Mouse (Mus musculus): ENCODE results near the gene Ptpn4. TPM values are rescaled to one million over a fixed set of nuclear protein-coding genes. Genes with fewer than 3 reads are reported as not detected.

The Ptpn4 gene
- total and polyA plus RNA-seq, 2 experiments from 2014 or later, result 4.1 to 16.7 TPM

GRCm38 (mm10) chr1:119852980-119853379, 15.6 kb upstream of the Ptpn4 start:
- WGBS, result 84% methylated on average over 5 of the region's 5 CpGs
- H3K27me3 ChIP-seq (ENCODE audit: control insufficient read depth, insufficient read depth, low read length), result no peaks in the 10 kb centered on the region
- H3K4me2 ChIP-seq (ENCODE audit: low read depth, low read length), result no peak overlapping the region
- H3K9ac ChIP-seq (replicated peaks; ENCODE audit: low read depth, low read length), result no peak overlapping the region
- TF ChIP-seq CTCF (IDR thresholded peaks at IDR 0.05; ENCODE audit: low read depth) (no peak), EP300 (IDR thresholded peaks at IDR 0.05; ENCODE audit: low read depth) (no peak)
- DNase-seq (ENCODE audit: low spot score), result no peak
- no peaks in the 10 kb centered on the region for H3K4me1 ChIP-seq (ENCODE audit: control insufficient read depth, insufficient read depth)
- no peak overlapping the region for H3K27ac ChIP-seq (ENCODE audit: low read depth)
- ATAC-seq (ENCODE audit: insufficient read depth, low read depth), result no peak
- no peaks in the 10 kb centered on the region for H3K36me3 ChIP-seq (replicated peaks; ENCODE audit: control insufficient read depth, insufficient read depth, low read length)
- H3K9me3 ChIP-seq (replicated peaks; ENCODE audit: control insufficient read depth, low read length), result 0 out of 2 replicates have a peak, but pooled peaks cover 4% of the 10 kb centered on the region
- no peak overlapping the region for H3K4me3 ChIP-seq (ENCODE audit: low read depth, low read length)

- Histone ChIP-seq H3K27ac (ENCODE audit: low read depth) (no peak overlapping the region), H3K9ac (replicated peaks; ENCODE audit: low read depth, low read length) (no peak overlapping the region), H3K9me3 (replicated peaks; ENCODE audit: control insufficient read depth, low read length) (no peaks in the 10 kb centered on the region), H3K4me1 (ENCODE audit: control insufficient read depth, insufficient read depth) (no peaks in the 10 kb centered on the region), H3K36me3 (replicated peaks; ENCODE audit: control insufficient read depth, insufficient read depth, low read length) (no peaks in the 10 kb centered on the region), H3K4me3 (ENCODE audit: low read depth, low read length) (no peak overlapping the region), H3K27me3 (ENCODE audit: control insufficient read depth, insufficient read depth, low read length) (no peaks in the 10 kb centered on the region), H3K4me2 (ENCODE audit: low read depth, low read length) (no peak overlapping the region)
- TF ChIP-seq EP300 (IDR thresholded peaks at IDR 0.05; ENCODE audit: low read depth), result no peak
- TF ChIP-seq CTCF (IDR thresholded peaks at IDR 0.05; ENCODE audit: low read depth), result no peak
- 76% methylated on average over 4 of the region's 4 CpGs for WGBS
- ATAC-seq (ENCODE audit: insufficient read depth, low read depth) (no peak), DNase-seq (ENCODE audit: low spot score) (no peak)
These were observed 14.9 kb upstream of the Ptpn4 start for GRCm38 (mm10) chr1:119852339-119852738.

GRCm38 (mm10) chr1:119849146-119849935, 11.9 kb upstream of the Ptpn4 start:
- Histone ChIP-seq H3K9me3 (replicated peaks; ENCODE audit: control insufficient read depth, low read length) (no peaks in the 10 kb centered on the region), H3K4me1 (ENCODE audit: control insufficient read depth, insufficient read depth) (no peaks in the 10 kb centered on the region), H3K36me3 (replicated peaks; ENCODE audit: control insufficient read depth, insufficient read depth, low read length) (no peaks in the 10 kb centered on the region), H3K4me2 (ENCODE audit: low read depth, low read length) (no peak overlapping the region), H3K4me3 (ENCODE audit: low read depth, low read length) (no peak overlapping the region), H3K27ac (ENCODE audit: low read depth) (no peak overlapping the region), H3K9ac (replicated peaks; ENCODE audit: low read depth, low read length) (no peak overlapping the region), H3K27me3 (ENCODE audit: control insufficient read depth, insufficient read depth, low read length) (no peaks in the 10 kb centered on the region)
- ATAC-seq (ENCODE audit: insufficient read depth, low read depth) (no peak), DNase-seq (ENCODE audit: low spot score) (no peak)
- WGBS, result 90% methylated on average over 12 of the region's 12 CpGs
- TF ChIP-seq CTCF (IDR thresholded peaks at IDR 0.05; ENCODE audit: low read depth) (no peak), EP300 (IDR thresholded peaks at IDR 0.05; ENCODE audit: low read depth) (no peak)

DNA sequence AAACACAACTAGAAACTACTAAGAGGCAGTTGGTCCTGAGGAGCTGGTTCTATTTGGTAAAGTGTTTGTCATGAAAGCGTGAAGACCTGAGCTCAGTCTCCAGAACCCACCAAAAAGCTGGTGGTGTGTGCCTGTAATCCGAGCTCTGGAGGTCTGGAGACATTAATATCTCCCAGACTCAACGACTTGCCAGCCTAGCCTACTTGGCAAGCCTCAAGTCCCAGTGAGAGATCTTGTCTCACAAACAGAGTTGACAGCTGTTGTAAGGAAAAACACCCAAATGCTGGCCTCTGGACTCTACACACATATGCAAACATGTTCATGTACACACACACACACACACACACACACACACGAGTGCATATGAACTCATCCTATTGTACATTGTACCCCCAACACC, 7.9 kb upstream of the Ptpn4 start:
- no peak overlapping the region for H3K27ac ChIP-seq (ENCODE audit: low read depth)

GRCm38 (mm10) chr1:119843121-119843520, 5.7 kb upstream of the Ptpn4 start:
- Histone ChIP-seq H3K36me3 (replicated peaks; ENCODE audit: control insufficient read depth, insufficient read depth, low read length) (no peaks in the 10 kb centered on the region), H3K4me3 (ENCODE audit: low read depth, low read length) (no peak overlapping the region), H3K9me3 (replicated peaks; ENCODE audit: control insufficient read depth, low read length) (no peaks in the 10 kb centered on the region), H3K4me2 (ENCODE audit: low read depth, low read length) (no peak overlapping the region), H3K27me3 (ENCODE audit: control insufficient read depth, insufficient read depth, low read length) (no peaks in the 10 kb centered on the region), H3K9ac (replicated peaks; ENCODE audit: low read depth, low read length) (no peak overlapping the region), H3K27ac (ENCODE audit: low read depth) (no peak overlapping the region), H3K4me1 (ENCODE audit: control insufficient read depth, insufficient read depth) (no peaks in the 10 kb centered on the region)
- whole genome bisulfite sequencing, result 59% methylated on average over 3 of the region's 3 CpGs
- no peak for ATAC-seq (ENCODE audit: insufficient read depth, low read depth)
- DNase-seq (ENCODE audit: low spot score), result no peak
- TF ChIP-seq EP300 (IDR thresholded peaks at IDR 0.05; ENCODE audit: low read depth) (no peak), CTCF (IDR thresholded peaks at IDR 0.05; ENCODE audit: low read depth) (no peak)

More for the DNA sequence above, 7.9 kb upstream of the Ptpn4 start:
- H3K9ac ChIP-seq (replicated peaks; ENCODE audit: low read depth, low read length), result no peak overlapping the region
- no peak overlapping the region for H3K4me2 ChIP-seq (ENCODE audit: low read depth, low read length)
- no peaks in the 10 kb centered on the region for H3K36me3 ChIP-seq (replicated peaks; ENCODE audit: control insufficient read depth, insufficient read depth, low read length)
- no peaks in the 10 kb centered on the region for H3K9me3 ChIP-seq (replicated peaks; ENCODE audit: control insufficient read depth, low read length)
- TF ChIP-seq EP300 (IDR thresholded peaks at IDR 0.05; ENCODE audit: low read depth) (no peak), CTCF (IDR thresholded peaks at IDR 0.05; ENCODE audit: low read depth) (no peak)
- no peaks in the 10 kb centered on the region for H3K4me1 ChIP-seq (ENCODE audit: control insufficient read depth, insufficient read depth)
- H3K4me3 ChIP-seq (ENCODE audit: low read depth, low read length), result no peak overlapping the region
- DNase-seq (ENCODE audit: low spot score) (no peak), ATAC-seq (ENCODE audit: insufficient read depth, low read depth) (no peak)
- 57% methylated on average over 4 of the region's 4 CpGs for WGBS
- H3K27me3 ChIP-seq (ENCODE audit: control insufficient read depth, insufficient read depth, low read length), result no peaks in the 10 kb centered on the region

DNA sequence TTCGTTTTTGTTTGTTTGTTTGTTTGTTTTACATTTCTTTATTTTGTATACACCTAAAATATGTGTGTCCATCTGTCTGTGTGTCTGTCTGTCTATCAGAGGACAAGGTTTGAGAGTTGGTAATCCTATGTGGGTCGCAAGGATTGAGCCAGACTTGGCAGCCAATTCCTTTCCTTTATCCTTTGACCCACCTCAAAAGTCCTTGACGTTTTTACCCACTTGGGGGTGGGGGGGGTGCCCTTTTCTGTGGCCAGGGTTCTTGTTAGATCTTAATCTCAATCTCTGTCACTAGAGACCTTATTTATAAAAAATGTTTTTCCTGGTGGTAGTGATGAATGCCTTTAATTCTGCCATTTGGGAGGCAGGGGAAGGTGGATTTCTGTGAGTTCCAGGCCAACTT, 828 bp upstream of the Ptpn4 start:
- 41% methylated on average over 3 of the region's 3 CpGs for WGBS
- ATAC-seq (ENCODE audit: insufficient read depth, low read depth), result no peak
- no peak overlapping the region for H3K4me3 ChIP-seq (ENCODE audit: low read depth, low read length)
- H3K36me3 ChIP-seq (replicated peaks; ENCODE audit: control insufficient read depth, insufficient read depth, low read length), result no peaks in the 10 kb centered on the region
- H3K4me1 ChIP-seq (ENCODE audit: control insufficient read depth, insufficient read depth), result peaks cover 18% of the 10 kb centered on the region; the same call in 1 of the 2 replicates
- TF ChIP-seq EP300 (IDR thresholded peaks at IDR 0.05; ENCODE audit: low read depth) (no peak), CTCF (IDR thresholded peaks at IDR 0.05; ENCODE audit: low read depth) (no peak)
- H3K9me3 ChIP-seq (replicated peaks; ENCODE audit: control insufficient read depth, low read length), result no peaks in the 10 kb centered on the region
- H3K4me2 ChIP-seq (ENCODE audit: low read depth, low read length), result no peak overlapping the region
- no peak overlapping the region for H3K9ac ChIP-seq (replicated peaks; ENCODE audit: low read depth, low read length)
- no peak for DNase-seq (ENCODE audit: low spot score)
- H3K27ac ChIP-seq (ENCODE audit: low read depth), result no peak overlapping the region
- H3K27me3 ChIP-seq (ENCODE audit: control insufficient read depth, insufficient read depth, low read length), result no peaks in the 10 kb centered on the region

Data from heart, postnatal 0 days (tissue).